Mouse (Mus musculus) embryo, embryonic 9.5 days (tissue): ENCODE results near the gene Col1a2.

Experiments used
- DNase-seq: peaks from one replicate; pipeline ENCODE4 v3.0.0-alpha.2; 2017; ENCODE audit errors: extremely low spot score

The Col1a2 gene

GRCm38 (mm10) chr6:4514671-4515070 lies 10.1 kb downstream of the Col1a2 start:
- no peak for DNase-seq

DNA sequence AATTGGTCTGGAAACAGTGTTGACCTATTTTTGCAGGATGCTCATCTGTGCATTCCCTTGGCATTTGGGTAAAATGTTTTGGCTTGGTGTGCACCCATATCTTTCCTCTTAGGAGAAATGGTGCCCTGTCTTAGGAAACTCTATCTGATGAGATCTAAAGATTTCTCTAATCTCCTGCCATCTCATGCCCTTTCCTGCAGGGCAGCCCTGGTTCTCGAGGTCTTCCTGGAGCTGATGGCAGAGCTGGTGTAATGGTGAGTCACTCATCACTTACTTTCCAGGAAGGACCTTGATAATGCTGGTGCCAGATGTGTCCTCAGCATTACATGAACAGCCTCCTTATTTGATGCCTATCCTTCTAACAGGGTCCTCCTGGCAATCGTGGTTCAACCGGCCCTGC lies 16.4 kb downstream of the Col1a2 start:
- DNase-seq, result no peak

DNA sequence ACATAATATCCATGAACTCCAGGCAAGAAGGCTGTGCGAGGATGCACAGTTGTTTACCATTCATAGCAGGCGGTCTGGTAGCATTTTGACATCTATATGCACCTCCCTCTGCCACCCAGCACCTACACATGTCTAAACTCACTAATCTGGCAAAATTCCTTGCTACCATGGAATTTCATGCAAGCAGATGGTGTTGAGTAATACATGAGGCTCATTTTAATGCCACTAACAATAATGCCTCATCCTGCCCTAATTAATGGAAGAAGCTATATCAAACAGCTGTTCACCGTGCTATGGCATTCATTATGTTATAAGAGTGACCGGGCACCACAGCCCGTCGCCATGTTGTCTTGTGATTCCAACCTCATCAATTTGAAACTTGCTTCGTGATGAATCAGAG lies 23.8 kb downstream of the Col1a2 start:
- no peak for DNase-seq

DNA sequence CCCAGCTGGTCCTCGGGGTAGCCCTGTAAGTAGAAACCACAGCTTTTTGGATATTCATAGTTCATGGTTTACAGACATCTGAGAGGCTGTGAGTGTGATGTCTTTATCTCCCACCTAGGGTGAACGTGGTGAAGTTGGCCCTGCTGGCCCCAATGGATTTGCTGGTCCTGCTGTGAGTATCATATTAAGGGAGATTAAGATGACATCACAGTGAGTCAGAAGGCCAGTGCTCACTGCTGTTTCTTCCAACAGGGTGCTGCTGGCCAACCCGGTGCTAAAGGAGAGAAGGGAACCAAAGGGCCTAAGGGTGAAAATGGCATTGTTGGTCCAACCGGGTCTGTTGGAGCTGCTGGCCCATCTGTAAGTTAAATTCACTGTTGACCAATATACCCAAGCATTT lies 26.4 kb downstream of the Col1a2 start:
- no peak for DNase-seq

DNA sequence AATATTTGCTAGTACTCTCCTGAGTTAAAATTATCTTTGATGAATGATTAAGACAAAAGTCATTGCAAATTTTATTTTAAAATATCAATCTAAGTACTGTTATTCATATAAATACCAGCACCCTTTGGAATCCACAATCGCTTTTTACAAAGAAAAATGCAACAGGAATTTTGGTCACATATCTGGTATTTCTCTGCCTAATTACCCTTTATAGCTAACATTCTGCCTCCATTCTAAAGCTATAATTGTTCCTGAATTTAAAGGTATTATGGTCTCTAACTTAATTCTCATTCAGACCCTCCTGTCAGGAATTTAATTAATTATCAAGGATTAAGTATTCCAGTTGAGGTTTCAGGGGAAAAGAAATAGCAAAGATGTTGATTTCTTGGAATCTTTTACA lies 28.3 kb downstream of the Col1a2 start:
- DNase-seq, result no peak

GRCm38 (mm10) chr6:4534462-4535079 lies 30.0 kb downstream of the Col1a2 start:
- no peak for DNase-seq

- no peak for DNase-seq
Observed at GRCm38 (mm10) chr6:4541926-4542715, 37.5 kb downstream of the Col1a2 start.

DNA sequence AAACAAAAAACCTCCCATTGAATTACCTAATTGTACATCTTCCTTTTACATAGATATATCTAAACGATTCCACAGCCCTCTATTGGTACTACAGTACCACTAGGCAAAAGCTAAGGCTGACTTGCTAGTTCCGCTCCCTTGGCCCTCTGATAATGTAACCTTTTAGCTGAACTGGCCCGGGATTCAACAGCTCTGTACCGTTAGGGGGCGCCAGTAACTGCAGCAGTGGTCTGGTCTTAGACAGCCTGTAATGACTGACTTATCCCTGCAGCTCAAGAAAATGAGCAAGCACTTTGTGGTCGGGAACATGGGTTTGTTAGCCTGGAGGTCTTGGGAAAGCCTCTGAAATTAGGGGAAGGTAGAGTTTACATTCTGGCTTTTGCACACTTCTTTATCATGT lies 39.9 kb downstream of the Col1a2 start:
- DNase-seq, result no peak

DNA sequence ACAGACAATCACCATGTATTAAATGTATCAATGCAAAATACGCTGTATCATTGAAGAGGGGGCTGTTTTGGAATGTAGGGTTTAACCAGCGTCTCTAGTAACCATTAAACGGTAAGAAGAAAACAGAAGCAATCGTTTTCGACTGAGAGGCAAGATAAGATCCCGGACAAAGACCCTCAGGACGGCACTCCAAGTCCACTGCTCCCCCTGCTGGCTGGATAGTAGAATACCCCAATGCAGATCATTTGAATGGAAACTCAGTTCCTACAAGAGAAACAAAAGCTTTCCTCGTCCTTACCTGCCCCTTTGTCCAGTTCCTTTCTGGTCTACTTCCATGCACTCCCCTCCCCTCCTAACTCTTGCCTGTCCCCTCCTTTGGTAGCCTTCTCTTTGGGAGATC lies 41.1 kb downstream of the Col1a2 start:
- DNase-seq, result no peak

GRCm38 (mm10) chr6:4548894-4549293 lies 44.3 kb downstream of the Col1a2 start:
- no peak for DNase-seq

GRCm38 (mm10) chr6:4549846-4550548 lies 45.4 kb downstream of the Col1a2 start:
- DNase-seq, result no peak

- DNase-seq, result no peak
Observed at GRCm38 (mm10) chr6:4550549-4550915, 45.9 kb downstream of the Col1a2 start.

GRCm38 (mm10) chr6:4555366-4555765 lies 50.8 kb downstream of the Col1a2 start:
- DNase-seq, result no peak

GRCm38 (mm10) chr6:4557086-4557485 lies 52.5 kb downstream of the Col1a2 start:
- no peak for DNase-seq

DNA sequence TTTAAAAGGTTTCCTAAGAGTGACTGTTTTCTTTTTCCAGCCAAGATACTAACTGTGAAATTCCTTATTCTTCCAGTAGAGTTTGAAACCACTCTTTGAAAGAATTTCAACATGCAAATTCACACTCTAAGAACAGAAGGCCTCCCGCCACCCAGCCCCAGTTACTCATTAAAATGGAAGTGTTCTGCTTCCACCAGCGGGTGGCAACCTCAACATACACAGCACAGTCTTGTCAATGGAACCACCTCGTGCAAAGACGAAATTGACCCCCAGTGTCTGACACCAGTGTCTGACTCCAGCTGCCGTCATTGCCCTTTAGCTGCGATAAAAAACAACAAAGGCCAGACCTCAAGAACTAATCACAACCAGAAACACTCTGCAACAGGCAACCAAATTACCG lies 53.1 kb downstream of the Col1a2 start:
- peak; percentile 73 for DNase-seq

DNA sequence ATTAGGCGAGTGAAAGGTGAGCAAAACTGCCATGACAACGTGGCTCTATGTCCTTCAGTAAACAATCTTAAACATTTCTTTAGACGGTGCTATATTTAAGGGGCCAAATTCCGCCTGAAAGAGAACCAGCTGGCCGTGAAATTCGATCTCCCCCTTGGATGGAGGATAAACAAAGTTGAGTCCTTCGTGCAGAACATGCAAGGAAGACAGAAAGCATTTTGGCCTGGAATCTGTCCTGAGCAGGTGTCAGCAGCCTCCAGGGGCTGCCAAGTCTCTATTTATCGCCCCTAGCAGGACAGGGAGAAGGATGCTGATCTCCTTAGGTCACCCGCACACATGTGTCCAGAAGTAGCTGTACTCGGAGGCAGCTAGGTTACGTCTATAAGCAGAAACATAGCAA lies 56.5 kb downstream of the Col1a2 start:
- peak; percentile 61 for DNase-seq

DNA sequence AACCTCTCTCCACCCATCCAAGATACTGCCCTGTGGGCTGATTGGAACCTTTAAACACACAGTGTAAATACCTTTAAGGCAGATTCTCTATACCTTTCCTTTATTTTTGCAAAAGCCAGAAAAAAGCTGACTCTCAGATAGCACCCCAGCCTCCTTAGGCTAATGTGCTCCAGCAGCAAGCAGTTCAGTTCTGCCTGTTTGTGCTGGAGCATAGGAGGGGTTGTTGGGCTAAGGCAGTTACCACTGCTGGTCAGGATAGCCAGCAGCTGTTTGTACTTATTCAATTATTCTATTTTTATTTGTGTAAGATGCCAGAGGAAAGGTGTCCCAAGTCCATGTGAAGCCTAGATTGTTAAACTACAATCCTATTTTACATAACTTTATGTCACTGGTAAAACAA lies 57.0 kb downstream of the Col1a2 start:
- no peak for DNase-seq

GRCm38 (mm10) chr6:4562401-4562800 lies 57.8 kb downstream of the Col1a2 start:
- DNase-seq, result no peak

DNA sequence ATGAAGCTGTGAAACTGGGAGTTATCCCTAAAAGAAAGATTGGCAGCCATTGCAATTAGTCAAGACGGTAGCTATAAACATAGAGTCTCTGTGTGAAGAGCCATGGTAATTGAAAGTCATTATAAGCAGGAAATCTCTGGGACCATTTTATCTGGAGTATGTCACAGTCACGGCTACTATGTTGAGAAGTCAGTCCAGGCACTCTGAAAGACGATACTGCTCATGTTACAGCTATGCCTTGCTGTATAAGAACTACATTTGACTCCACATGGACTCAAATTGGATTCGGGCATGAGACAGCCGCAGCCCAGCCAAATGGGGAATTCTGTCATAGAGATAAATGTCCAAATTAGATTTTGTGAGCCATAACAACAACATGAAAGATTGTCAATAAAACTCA lies 58.9 kb downstream of the Col1a2 start:
- DNase-seq, result no peak

DNA sequence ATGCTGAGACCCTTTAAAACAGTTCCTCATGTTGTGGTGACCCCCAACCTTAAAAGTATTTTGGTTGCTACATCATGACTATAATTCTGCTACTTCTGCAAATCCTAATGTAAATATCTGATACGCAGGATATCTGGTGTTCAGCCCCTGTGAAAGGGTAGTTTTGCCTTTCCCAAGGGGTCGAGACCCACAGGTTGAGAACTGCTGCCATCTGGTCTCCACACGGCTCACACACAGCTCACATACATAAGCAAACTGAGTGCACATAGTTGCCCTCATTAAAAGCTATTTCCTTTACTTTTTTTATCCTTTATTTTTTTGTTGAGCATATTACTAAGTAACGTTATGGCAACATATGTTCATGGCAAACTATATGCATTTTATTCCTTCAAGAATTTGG lies 65.8 kb downstream of the Col1a2 start:
- DNase-seq, result no peak

- no peak for DNase-seq
Observed at GRCm38 (mm10) chr6:4577756-4578155, 73.1 kb downstream of the Col1a2 start.

GRCm38 (mm10) chr6:4578343-4578742 lies 73.7 kb downstream of the Col1a2 start:
- no peak for DNase-seq

GRCm38 (mm10) chr6:4579620-4580019 lies 75.0 kb downstream of the Col1a2 start:
- DNase-seq, result no peak
